Mouse (Mus musculus) hindbrain, postnatal 0 days (tissue): ENCODE data around the gene Ndufb10. TPM values are rescaled to one million over a fixed set of nuclear protein-coding genes. Genes with fewer than 3 reads are reported as not detected.

Experiments
- ATAC-seq: fragments of 200-750 bp; cut with Nextera tagmentation; 2 replicates; pipeline ENCODE4 v1.8.0; 2017; ENCODE audit warnings: mild to moderate bottlenecking, moderate TSS enrichment, moderate library complexity
- DNase-seq: peaks from one replicate; pipeline ENCODE4 v3.0.0-alpha.2; 2015; ENCODE audit warnings: low spot score
- H3K27ac ChIP-seq: fragments of 300-500 bp; sonication (generic); 2 replicates; pipeline ENCODE4 v1.5.1; 2014; ENCODE audit warnings: mild to moderate bottlenecking
- H3K27me3 ChIP-seq: fragments of 300-500 bp; sonication (generic); 2 replicates; pipeline ENCODE4 v1.6.1; 2014; ENCODE audit warnings: low read length, mixed read lengths; ENCODE audit not compliant: insufficient read depth
- H3K36me3 ChIP-seq: fragments of 300-500 bp; sonication (generic); 2 replicates; pipeline ENCODE4 v1.6.1; 2014; ENCODE audit warnings: low read length, mixed read lengths; ENCODE audit not compliant: insufficient read depth
- H3K4me1 ChIP-seq: fragments of 300-500 bp; sonication (generic); 2 replicates; pipeline ENCODE4 v1.6.1; 2014; ENCODE audit warnings: antibody characterized with exemption, low read length, mixed read lengths; ENCODE audit not compliant: insufficient read depth
- H3K4me2 ChIP-seq: fragments of 300-500 bp; sonication (generic); 2 replicates; pipeline ENCODE4 v1.6.1; 2014; ENCODE audit warnings: low read depth, mild to moderate bottlenecking, low read length, moderate library complexity, mixed read lengths
- H3K4me3 ChIP-seq: fragments of 300-500 bp; sonication (generic); 2 replicates; pipeline ENCODE4 v1.5.1; 2014; ENCODE audit warnings: low read length
- H3K9ac ChIP-seq: fragments of 300-500 bp; sonication (generic); replicated peaks from 2 replicates; pipeline ENCODE4 v1.6.1; 2014; ENCODE audit warnings: mild to moderate bottlenecking, low read length, moderate library complexity, mixed read lengths
- H3K9me3 ChIP-seq: fragments of 300-500 bp; sonication (generic); 2 replicates; pipeline ENCODE4 v1.6.1; 2016; ENCODE audit warnings: low read length, mixed read lengths
- CTCF ChIP-seq: IDR thresholded peaks from 2 replicates; pipeline ENCODE4 v1.5.1; 2016; ENCODE audit warnings: antibody characterized with exemption, control low read depth, low read depth
- WGBS: fragments of 180-500 bp; shearing (Covaris S2); extraction: QIAGEN DNeasy Blood & Tissue Kit; methylation state at CpG from one replicate; pipeline ENCODE4 v1.1.7; 2014; 5-methylcytosine and 5-hydroxymethylcytosine counted together
- polyA plus RNA-seq: library from polyadenylated mRNA; unstranded; fragments of >200 nt; fragmentation: Nextera tagmentation; extraction: Ambion mirVana; gene quantifications from 2 replicates; pipeline ENCODE4 v1.2.1, GENCODE M21; 2015
- total RNA-seq: library from RNA; depleted of rRNA; stranded (reverse); fragments of >200 nt; gene quantifications from 2 replicates; pipeline ENCODE4 v1.2.3, GENCODE M21; 2014

Gene Ndufb10
- total and polyA plus RNA-seq, 2 experiments from 2014 or later, result 157 to 353 TPM

DNA sequence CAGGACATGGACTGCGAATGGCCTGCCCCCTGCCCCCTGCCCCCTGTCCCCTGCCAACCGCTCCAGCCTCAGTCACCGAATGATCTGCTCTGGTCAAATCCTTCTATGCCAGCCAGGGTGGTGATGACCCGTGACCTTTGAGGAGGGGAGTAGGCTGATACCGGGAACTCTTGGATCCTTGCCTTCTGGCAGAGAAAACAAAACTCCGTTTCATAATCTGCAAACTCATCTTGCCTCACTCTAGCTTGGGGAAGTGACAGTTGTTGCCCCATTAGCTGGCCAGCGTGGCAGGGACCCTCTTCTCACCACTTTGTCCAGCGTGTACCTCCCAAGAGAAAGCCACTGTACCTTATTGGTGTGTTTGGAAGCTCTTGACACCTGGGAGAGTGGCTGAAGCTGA is 18.0 kb upstream of the Ndufb10 start:
- Histone ChIP-seq H3K4me2 (no peak overlapping the region), H3K27ac (no peak overlapping the region), H3K36me3 (no peaks in the 10 kb centered on the region), H3K9ac (no peak overlapping the region), H3K4me3 (no peak overlapping the region), H3K9me3 (no peaks in the 10 kb centered on the region), H3K4me1 (no peaks in the 10 kb centered on the region), H3K27me3 (no peaks in the 10 kb centered on the region)
- no peak for TF ChIP-seq CTCF
- DNase-seq (no peak), ATAC-seq (no peak)
- WGBS, result 72% methylated on average over 8 of the region's 8 CpGs

DNA sequence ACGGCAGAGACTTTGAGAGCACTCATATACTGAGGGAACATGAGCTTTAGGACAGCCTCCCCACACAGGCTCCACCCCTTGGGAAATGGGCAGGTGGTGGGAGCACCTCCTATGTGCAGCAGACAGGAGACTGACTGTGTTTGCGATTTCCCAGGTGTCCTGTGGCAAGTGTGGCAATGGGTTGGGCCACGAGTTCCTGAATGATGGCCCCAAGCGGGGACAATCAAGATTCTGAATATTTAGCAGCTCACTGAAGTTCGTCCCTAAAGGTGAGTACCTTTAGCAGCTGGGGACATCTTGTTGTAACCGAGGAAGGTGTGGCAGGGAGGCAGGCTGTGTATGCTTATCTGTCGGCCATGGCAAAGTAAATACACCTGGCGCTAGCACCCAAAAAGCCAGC is 15.6 kb upstream of the Ndufb10 start:
- Histone ChIP-seq H3K4me1 (0 out of 2 replicates have a peak, but pooled peaks cover 5% of the 10 kb centered on the region), H3K36me3 (no peaks in the 10 kb centered on the region), H3K9me3 (no peaks in the 10 kb centered on the region), H3K9ac (no peak overlapping the region), H3K4me2 (no peak overlapping the region), H3K27me3 (no peaks in the 10 kb centered on the region), H3K27ac (no peak overlapping the region), H3K4me3 (no peak overlapping the region)
- no peak for TF ChIP-seq CTCF
- 89% methylated on average over 8 of the region's 8 CpGs for WGBS
- DNase-seq (no peak), ATAC-seq (no peak)

DNA sequence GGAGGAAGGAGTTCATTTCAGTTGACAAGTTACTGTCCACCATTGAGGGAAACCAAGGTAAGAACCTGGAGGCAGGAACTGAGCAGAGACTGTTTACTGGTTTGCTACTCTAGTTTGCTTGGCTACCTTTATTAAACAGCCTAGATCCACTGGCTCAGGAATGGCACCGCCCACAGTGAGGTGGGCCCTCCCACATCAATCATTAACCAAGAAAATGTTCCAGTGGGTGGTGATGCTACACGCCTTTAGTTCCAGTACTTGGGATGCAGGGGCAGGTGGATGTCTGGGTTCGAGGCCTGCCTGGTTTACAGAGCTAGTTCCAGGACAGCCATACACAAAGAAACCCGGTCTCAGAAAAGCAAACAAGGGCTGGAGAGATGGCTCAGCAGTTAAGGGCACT is 14.0 kb upstream of the Ndufb10 start:
- WGBS, result 79% methylated on average over 4 of the region's 4 CpGs
- H3K27ac ChIP-seq, result no peak overlapping the region
- TF ChIP-seq CTCF, result no peak
- no peaks in the 10 kb centered on the region for H3K27me3 ChIP-seq
- H3K4me2 ChIP-seq, result no peak overlapping the region
- no peaks in the 10 kb centered on the region for H3K9me3 ChIP-seq
- ATAC-seq (no peak), DNase-seq (no peak)
- 0 out of 2 replicates have a peak, but pooled peaks cover 5% of the 10 kb centered on the region for H3K4me1 ChIP-seq
- H3K4me3 ChIP-seq, result no peak overlapping the region
- no peaks in the 10 kb centered on the region for H3K36me3 ChIP-seq
- H3K9ac ChIP-seq, result no peak overlapping the region

DNA sequence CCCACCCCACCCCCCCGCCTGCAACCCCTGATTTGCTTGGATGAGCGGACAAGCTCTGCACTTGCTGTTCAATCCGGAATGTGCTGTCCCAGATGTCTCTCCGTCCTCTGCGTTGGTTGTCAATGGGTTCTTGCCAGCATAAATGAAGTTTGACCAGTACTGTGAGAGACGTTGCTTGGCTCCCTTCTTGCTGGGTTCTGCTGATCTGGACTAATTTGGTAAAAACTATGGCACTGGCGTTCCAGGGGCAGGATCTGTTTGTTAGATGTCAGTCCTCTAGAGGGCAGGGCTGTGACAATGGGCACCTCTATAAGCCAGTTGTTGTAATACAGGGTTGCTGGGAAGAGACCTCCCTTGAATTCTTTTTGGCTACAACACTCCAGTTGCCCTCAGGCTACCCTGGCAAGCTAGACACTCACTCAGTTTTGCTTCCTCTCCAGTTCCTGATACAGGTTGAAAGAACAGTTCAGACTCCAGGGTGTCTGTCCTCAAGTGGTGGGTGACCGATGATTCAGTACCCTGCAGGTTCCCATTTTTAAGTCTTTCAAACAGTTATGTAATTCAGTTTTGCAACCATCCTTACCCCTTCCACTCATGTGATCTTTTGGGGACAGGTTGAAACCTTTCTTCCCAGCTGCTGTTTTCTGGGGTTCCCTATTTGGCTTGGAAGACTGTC is 13.0 kb upstream of the Ndufb10 start:
- ATAC-seq, result no peak

DNA sequence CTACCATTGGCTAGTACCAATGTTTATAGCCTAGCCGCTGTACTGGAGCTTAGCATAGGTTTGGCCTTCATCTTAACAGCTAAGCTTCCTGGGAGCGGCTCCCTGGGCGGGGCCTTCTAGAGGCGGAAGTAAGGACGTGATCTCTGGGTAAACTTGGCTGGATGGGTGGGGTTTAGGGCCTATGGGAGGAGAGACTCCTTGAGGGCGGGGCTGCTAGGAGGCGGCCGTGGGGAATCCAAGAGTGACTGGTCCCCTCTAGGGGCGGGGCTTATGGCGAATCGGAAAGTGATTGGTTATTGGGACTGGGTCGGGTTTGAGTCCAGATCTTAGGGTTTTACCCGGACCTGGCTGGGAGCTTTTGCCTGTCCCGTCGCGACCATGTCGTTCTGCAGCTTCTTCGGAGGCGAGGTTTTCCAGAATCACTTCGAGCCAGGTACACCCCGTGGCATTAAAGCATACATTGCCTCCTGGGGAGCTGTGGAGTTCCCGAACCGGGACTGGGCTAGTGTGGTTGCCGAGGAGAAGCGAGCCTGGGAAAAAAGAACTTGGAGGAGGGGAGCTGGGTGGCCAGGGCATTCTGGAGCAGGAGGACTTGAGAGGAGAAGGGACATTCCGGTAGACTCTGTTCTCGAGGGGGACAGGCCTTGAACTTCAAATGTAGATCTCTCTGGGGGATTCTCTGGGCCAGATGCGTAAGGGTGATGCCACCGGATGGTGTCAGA is 12.2 kb upstream of the Ndufb10 start, which contains the start of gene Msrb1:
TSS of gene Msrb1 (plus strand) at position 313 of the 722 bp plus-strand sequence.
- peak within 1 kb of the TSS; percentile 95 for H3K4me2 ChIP-seq
- no peak for TF ChIP-seq CTCF
- H3K4me3 ChIP-seq, result peak within 1 kb of the TSS; percentile 59
- H3K27me3 ChIP-seq, result no peaks in the 10 kb centered on the region
- ATAC-seq, result peak; percentile 96
- DNase-seq, result peak; percentile 95
- no peaks in the 10 kb centered on the region for H3K9me3 ChIP-seq
- peak within 1 kb of the TSS; percentile 45; the same call in 1 of the 2 replicates for H3K27ac ChIP-seq
- 0 out of 2 replicates have a peak, but pooled peaks cover 5% of the 10 kb centered on the region for H3K4me1 ChIP-seq
- H3K9ac ChIP-seq, result peak within 1 kb of the TSS; percentile 64
- WGBS, result 3% methylated on average over 29 of the region's 29 CpGs
- H3K36me3 ChIP-seq, result no peaks in the 10 kb centered on the region

More for the DNA sequence above, 13.0 kb upstream of the Ndufb10 start:
- Histone ChIP-seq H3K9me3 (no peaks in the 10 kb centered on the region), H3K36me3 (no peaks in the 10 kb centered on the region), H3K9ac (peak overlapping the region; percentile 64; the same call in 1 of the 2 replicates), H3K4me3 (peak overlapping the region; percentile 59), H3K27ac (0 out of 2 replicates have a peak overlapping the region, but pooled peaks have one; percentile 45), H3K27me3 (no peaks in the 10 kb centered on the region), H3K4me2 (peak overlapping the region; percentile 95), H3K4me1 (0 out of 2 replicates have a peak, but pooled peaks cover 5% of the 10 kb centered on the region)
- DNase-seq, result no peak
- 22% methylated on average over 8 of the region's 8 CpGs for WGBS
- TF ChIP-seq CTCF, result no peak

DNA sequence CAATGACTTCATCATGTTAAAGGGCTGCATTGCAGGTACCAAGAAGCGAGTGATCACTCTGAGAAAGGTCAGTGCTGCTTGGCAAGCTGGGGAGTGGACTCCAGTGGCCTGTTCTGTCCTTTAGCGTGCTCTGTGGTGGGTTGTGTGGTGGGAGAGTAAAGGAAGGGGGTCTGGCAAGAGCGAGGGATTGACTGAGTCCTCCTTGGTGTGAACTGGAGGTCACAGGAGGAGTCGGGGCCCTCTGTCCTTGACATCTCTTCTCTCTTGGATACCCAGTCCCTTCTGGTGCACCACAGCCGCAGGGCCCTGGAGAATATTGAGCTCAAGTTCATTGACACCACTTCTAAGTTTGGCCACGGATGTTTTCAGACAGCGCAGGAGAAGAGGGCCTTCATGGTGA is 11.2 kb upstream of the Ndufb10 start:
- Histone ChIP-seq H3K4me3 (no peak overlapping the region), H3K9me3 (no peaks in the 10 kb centered on the region), H3K4me2 (no peak overlapping the region), H3K9ac (no peak overlapping the region), H3K27me3 (no peaks in the 10 kb centered on the region), H3K4me1 (0 out of 2 replicates have a peak, but pooled peaks cover 5% of the 10 kb centered on the region), H3K27ac (no peak overlapping the region), H3K36me3 (no peaks in the 10 kb centered on the region)
- ATAC-seq (no peak), DNase-seq (no peak)
- TF ChIP-seq CTCF, result no peak
- 86% methylated on average over 7 of the region's 7 CpGs for WGBS
